Mouse (Mus musculus) embryo, embryonic 10 days (tissue): ENCODE data around the gene Cirbp.

ENCODE experiments used
- DNase-seq: peaks from one replicate; pipeline ENCODE4 v3.0.0-alpha.2; 2015; ENCODE audit warnings: low spot score

The Cirbp gene

DNA sequence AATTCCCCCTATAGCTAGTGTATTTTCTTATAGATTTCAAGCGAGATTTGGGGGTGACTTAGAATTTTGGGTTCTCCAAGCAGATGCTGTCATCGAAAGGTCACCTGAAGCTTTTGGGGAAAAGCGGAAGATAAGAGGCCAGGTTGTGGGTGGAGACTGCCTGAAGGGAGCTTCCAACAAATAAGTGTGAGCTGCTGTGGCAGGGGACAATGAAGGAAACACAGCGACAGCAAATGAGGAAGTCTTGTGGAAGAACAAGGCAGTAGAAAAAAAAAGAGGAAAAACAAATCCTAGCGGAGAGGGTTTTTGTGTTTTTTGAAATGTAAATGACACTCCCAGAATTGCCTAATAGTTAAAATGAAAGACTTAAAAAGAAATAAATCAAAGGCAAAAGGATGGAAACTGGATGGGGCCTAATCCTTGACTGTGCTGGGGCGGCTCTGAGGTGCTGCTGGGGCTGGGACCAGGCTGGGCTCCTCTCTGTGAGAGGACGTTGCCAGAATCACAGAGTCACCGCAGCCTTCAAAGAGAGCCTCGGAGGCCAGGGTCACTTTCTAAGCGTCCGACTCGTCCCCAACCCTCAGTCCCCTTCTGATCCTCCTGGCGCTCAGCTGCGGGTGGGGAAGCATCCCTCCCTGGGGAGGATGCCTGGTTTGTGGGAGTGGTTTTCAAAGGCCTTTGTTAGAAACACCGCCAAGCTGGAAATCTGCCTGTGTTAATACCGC, 49.4 kb downstream of the Cirbp start:
- no peak for DNase-seq

DNA sequence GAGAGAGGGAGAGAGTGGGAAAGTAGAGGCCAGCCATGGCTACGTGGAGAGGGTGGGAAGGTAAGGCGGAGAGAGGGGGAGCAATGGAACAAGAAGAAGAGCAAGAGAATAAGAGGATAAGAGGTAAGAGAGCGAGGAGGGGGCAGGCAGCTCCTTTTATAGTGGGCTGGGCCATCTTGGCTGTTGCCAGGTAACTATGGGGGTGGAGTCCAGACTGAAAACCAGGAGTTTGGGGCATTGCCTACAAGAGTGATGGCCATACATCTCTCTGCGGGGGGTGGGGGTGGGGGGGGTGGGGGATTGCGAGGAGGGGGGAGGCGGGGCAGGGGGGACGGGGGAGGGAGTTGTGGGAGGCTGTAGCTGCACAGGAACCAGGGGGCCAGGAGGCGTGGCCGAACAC, 54.9 kb downstream of the Cirbp start:
- DNase-seq: no peak
